Mouse (Mus musculus): ENCODE measurements around the gene Ntrk2.

Ntrk2 gene

GRCm38 (mm10) chr13:58806397-58806892 is at the start of gene Ntrk2:
Gene Ntrk2, plus strand, starts transcription at chr13:58806569.
- no peak for DNase-seq (ENCODE audit: low read depth, low spot score)

GRCm38 (mm10) chr13:58761003-58761630 is 45.3 kb upstream of the Ntrk2 start:
- DNase-seq (ENCODE audit: low read depth, low spot score) = no peak

- no peak for DNase-seq (ENCODE audit: low read depth, low spot score)
These were observed 38.1 kb upstream of the Ntrk2 start for GRCm38 (mm10) chr13:58768258-58768657.

- DNase-seq (ENCODE audit: low read depth, low spot score) = no peak
These were observed 36.9 kb upstream of the Ntrk2 start for GRCm38 (mm10) chr13:58769438-58769837.

- no peak for DNase-seq (ENCODE audit: low read depth, low spot score)
These were observed 27.1 kb upstream of the Ntrk2 start for GRCm38 (mm10) chr13:58779261-58779660.

- no peak for DNase-seq (ENCODE audit: low read depth, low spot score)
These were observed 19.9 kb upstream of the Ntrk2 start for GRCm38 (mm10) chr13:58786476-58786875.

- no peak for DNase-seq (ENCODE audit: low read depth, low spot score)
These were observed 15.6 kb upstream of the Ntrk2 start for GRCm38 (mm10) chr13:58790741-58791140.

GRCm38 (mm10) chr13:58797386-58797785 is 9.0 kb upstream of the Ntrk2 start:
- DNase-seq (ENCODE audit: low read depth, low spot score) = no peak

- no peak for DNase-seq (ENCODE audit: low read depth, low spot score)
These were observed 5.1 kb upstream of the Ntrk2 start for GRCm38 (mm10) chr13:58801291-58801690.

- no peak for DNase-seq (ENCODE audit: low read depth, low spot score)
These were observed 2.5 kb upstream of the Ntrk2 start for GRCm38 (mm10) chr13:58803882-58804281.

- DNase-seq (ENCODE audit: low read depth, low spot score) = no peak
These were observed 536 bp upstream of the Ntrk2 start for GRCm38 (mm10) chr13:58805833-58806232.

- no peak for DNase-seq (ENCODE audit: low read depth, low spot score)
These were observed 693 bp downstream of the Ntrk2 start for GRCm38 (mm10) chr13:58806896-58807628.

- no peak for DNase-seq (ENCODE audit: low read depth, low spot score)
These were observed 1.4 kb downstream of the Ntrk2 start for GRCm38 (mm10) chr13:58807629-58808363.

- no peak for DNase-seq (ENCODE audit: low read depth, low spot score)
These were observed 2.0 kb downstream of the Ntrk2 start for GRCm38 (mm10) chr13:58808381-58808821.

GRCm38 (mm10) chr13:58809930-58810329 is 3.6 kb downstream of the Ntrk2 start:
- no peak for DNase-seq (ENCODE audit: low read depth, low spot score)

GRCm38 (mm10) chr13:58824752-58825151 is 18.4 kb downstream of the Ntrk2 start:
- DNase-seq (ENCODE audit: low read depth, low spot score) = no peak

- no peak for DNase-seq (ENCODE audit: low read depth, low spot score)
These were observed 20.2 kb downstream of the Ntrk2 start for GRCm38 (mm10) chr13:58826356-58827197.

- DNase-seq (ENCODE audit: low read depth, low spot score) = no peak
These were observed 25.6 kb downstream of the Ntrk2 start for GRCm38 (mm10) chr13:58831999-58832398.

- DNase-seq (ENCODE audit: low read depth, low spot score) = no peak
These were observed 28.4 kb downstream of the Ntrk2 start for GRCm38 (mm10) chr13:58834726-58835125.

GRCm38 (mm10) chr13:58836891-58837290 is 30.5 kb downstream of the Ntrk2 start:
- DNase-seq (ENCODE audit: low read depth, low spot score) = no peak

GRCm38 (mm10) chr13:58838110-58838509 is 31.7 kb downstream of the Ntrk2 start:
- DNase-seq (ENCODE audit: low read depth, low spot score) = no peak

Measured in CD4-positive helper T cell, adult 2 months (primary cell).